Mouse (Mus musculus) leukemia stem cell, adult 10-12 weeks (primary cell): ENCODE results near the gene Rtl3. TPM values are rescaled to one million over a fixed set of nuclear protein-coding genes. Genes with fewer than 3 reads are reported as not detected.

Experiments used
- polyA plus RNA-seq: library from polyadenylated mRNA; stranded (reverse); fragments of >175 nt; gene quantifications from 2 replicates; pipeline ENCODE4 v1.2.3, GENCODE M21; 2012; ENCODE audit warnings: low replicate concordance

Gene Rtl3
- not detected in 2 replicates for polyA plus RNA-seq

DNA sequence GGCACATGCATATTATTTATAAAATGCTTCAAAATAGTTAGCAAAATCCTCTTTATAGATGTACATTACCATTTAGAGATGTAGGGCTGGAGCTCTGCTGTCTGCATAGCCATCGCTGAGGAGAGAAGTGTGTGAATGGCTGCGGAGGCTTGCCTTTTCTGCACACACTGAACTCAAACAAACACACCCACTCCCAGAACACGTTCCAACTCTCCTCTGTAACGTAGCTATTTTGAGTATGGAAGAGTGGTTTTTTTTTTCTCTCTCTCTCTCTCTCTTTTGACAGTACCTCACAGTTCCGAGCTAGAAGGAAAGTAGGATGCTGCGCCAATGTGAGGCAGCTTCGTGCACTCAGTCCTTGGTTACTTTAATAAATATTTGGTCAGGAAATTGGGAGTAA, at the start of gene Rtl3:
Gene Rtl3 (minus strand): TSS at position 236 of the 400 bp plus-strand sequence.

Other genes starting within 250 kb of the Rtl3 start
- gene Cysltr1, start 237.0 kb downstream of the Rtl3 start, polyA plus RNA-seq, result not detected in 2 replicates
- gene Lpar4, start 80.0 kb upstream of the Rtl3 start, polyA plus RNA-seq, result not detected in 2 replicates
- 0.28 and 1.1 TPM in 2 replicates for gene P2ry10, start 247.8 kb upstream of the Rtl3 start, polyA plus RNA-seq